Mouse (Mus musculus): ENCODE data around the gene Rab3gap2. TPM values are rescaled to one million over a fixed set of nuclear protein-coding genes. Genes with fewer than 3 reads are reported as not detected.

Gene Rab3gap2
- 9.0 and 20.0 TPM in 2 replicates for polyA plus RNA-seq (2012; ENCODE audit: low replicate concordance)

GRCm38 (mm10) chr1:185203909-185204661 is at the start of gene Rab3gap2:
Rab3gap2 (plus strand) TSS chr1:185204117.

GRCm38 (mm10) chr1:185328721-185329610 is 125.0 kb downstream of the Rab3gap2 start, which contains the start of gene Iars2:
Iars2 (minus strand) TSS chr1:185329396.

DNA sequence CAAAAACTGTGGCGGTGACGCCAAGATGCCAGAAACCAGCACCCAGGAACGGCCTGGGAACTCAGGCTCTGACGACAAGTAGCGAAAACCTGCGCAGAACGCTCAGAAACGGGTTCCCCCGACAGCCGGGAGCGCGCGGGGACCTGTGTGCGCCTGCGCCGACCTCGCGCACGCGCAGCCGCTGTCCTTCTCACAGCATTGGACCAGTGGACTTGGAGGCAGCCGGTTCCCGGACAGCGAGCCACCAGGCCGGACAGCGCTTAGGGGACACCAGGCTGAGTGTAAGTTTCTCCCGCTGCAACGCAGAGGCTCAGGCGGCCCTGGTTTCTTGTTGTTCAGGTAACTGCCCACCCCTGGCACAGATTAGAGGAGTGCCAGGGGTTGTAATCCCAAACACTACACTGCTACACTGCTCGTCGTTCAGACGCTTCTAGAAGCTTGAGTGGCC is 128.1 kb downstream of the Rab3gap2 start, which contains the start of gene Bpnt1:
Gene Bpnt1 (plus strand): TSS at position 167 of the 448 bp plus-strand sequence.

Other genes starting within 250 kb of the Rab3gap2 start
- 0.16 TPM in 1 of 2 replicates, not detected in the other for gene Mark1, start 204.5 kb upstream of the Rab3gap2 start, polyA plus RNA-seq (2012; ENCODE audit: low replicate concordance)
- gene Iars2, start 125.3 kb downstream of the Rab3gap2 start, polyA plus RNA-seq (2012; ENCODE audit: low replicate concordance): 4.8 and 7.5 TPM in 2 replicates
- gene Bpnt1, start 128.0 kb downstream of the Rab3gap2 start, polyA plus RNA-seq (2012; ENCODE audit: low replicate concordance): 2.1 and 3.3 TPM in 2 replicates
- 3.2 and 13.1 TPM in 2 replicates for gene Eprs, start 158.9 kb downstream of the Rab3gap2 start, polyA plus RNA-seq (2012; ENCODE audit: low replicate concordance)